Mouse (Mus musculus) liver, embryonic 13.5 days (tissue): ENCODE data around the gene Hnf4a. TPM values are rescaled to one million over a fixed set of nuclear protein-coding genes. Genes with fewer than 3 reads are reported as not detected.
A peak's percentile ranks its signal among the peaks of the same experiment; 100 is the strongest.

ENCODE experiments used
- ATAC-seq: fragments of 200-750 bp; cut with Nextera tagmentation; 2 replicates; pipeline ENCODE4 v1.8.0; 2017; ENCODE audit warnings: low read depth, mild to moderate bottlenecking, moderate number of reproducible peaks, moderate library complexity
- DNase-seq: peaks from one replicate; pipeline ENCODE4 v3.0.0; 2022
- H3K27ac ChIP-seq: fragments of 300-500 bp; sonication (generic); 2 replicates; pipeline ENCODE4 v1.5.1; 2015; ENCODE audit warnings: moderate library complexity, mild to moderate bottlenecking, inconsistent platforms
- H3K27me3 ChIP-seq: fragments of 300-500 bp; sonication (generic); 2 replicates; pipeline ENCODE4 v1.6.1; 2015; ENCODE audit warnings: mild to moderate bottlenecking, inconsistent platforms
- H3K36me3 ChIP-seq: fragments of 300-500 bp; sonication (generic); 2 replicates; pipeline ENCODE4 v1.6.1; 2015; ENCODE audit warnings: mild to moderate bottlenecking, inconsistent platforms
- H3K4me1 ChIP-seq: fragments of 300-500 bp; sonication (generic); replicated peaks from 2 replicates; pipeline ENCODE4 v1.6.1; 2015; ENCODE audit warnings: inconsistent platforms
- H3K4me2 ChIP-seq: fragments of 300-500 bp; sonication (generic); 2 replicates; pipeline ENCODE4 v1.6.1; 2015; ENCODE audit warnings: inconsistent platforms, mild to moderate bottlenecking, moderate library complexity
- H3K4me3 ChIP-seq: fragments of 300-500 bp; sonication (generic); replicated peaks from 2 replicates; pipeline ENCODE4 v1.5.1; 2015; ENCODE audit warnings: mild to moderate bottlenecking, inconsistent platforms
- H3K9ac ChIP-seq: fragments of 300-500 bp; sonication (generic); 2 replicates; pipeline ENCODE4 v1.6.1; 2015; ENCODE audit warnings: mild to moderate bottlenecking, inconsistent platforms
- H3K9me3 ChIP-seq: fragments of 300-500 bp; sonication (generic); replicated peaks from 2 replicates; pipeline ENCODE4 v1.6.1; 2016; ENCODE audit warnings: inconsistent platforms
- WGBS: fragments of 180-500 bp; shearing (Covaris S2); methylation state at CpG from one replicate; pipeline ENCODE4 v1.1.7; 2015; ENCODE audit not compliant: insufficient replicate concordance; 5-methylcytosine and 5-hydroxymethylcytosine counted together
- polyA plus RNA-seq: library from polyadenylated mRNA; unstranded; fragments of >200 nt; fragmentation: Nextera tagmentation; extraction: Ambion mirVana; gene quantifications from 2 replicates; pipeline ENCODE4 v1.2.1, GENCODE M21; 2015

The Hnf4a gene
- polyA plus RNA-seq, 1 experiment from 2014 or later, result 12.3 TPM

- Histone ChIP-seq H3K4me3 (no peak overlapping the region), H3K27ac (peak overlapping the region; percentile 19; the same call in 1 of the 2 replicates), H3K4me1 (peaks cover 50% of the 10 kb centered on the region), H3K4me2 (peak overlapping the region; percentile 26; the same call in 1 of the 2 replicates), H3K27me3 (no peaks in the 10 kb centered on the region), H3K9me3 (no peaks in the 10 kb centered on the region), H3K36me3 (peaks cover 9% of the 10 kb centered on the region; the same call in 1 of the 2 replicates), H3K9ac (no peak overlapping the region; the same call in 1 of the 2 replicates)
- peak; percentile 15 for DNase-seq
- peak; percentile 61 for ATAC-seq
- 9% methylated on average over 8 of the region's 8 CpGs for WGBS
Observed at GRCm38 (mm10) chr2:163552518-163552929, 45.9 kb downstream of the Hnf4a start.

GRCm38 (mm10) chr2:163554425-163554982, 47.9 kb downstream of the Hnf4a start:
- H3K9ac ChIP-seq, result no peak overlapping the region
- H3K27me3 ChIP-seq, result no peaks in the 10 kb centered on the region
- peaks cover 17% of the 10 kb centered on the region; the same call in 1 of the 2 replicates for H3K36me3 ChIP-seq
- H3K9me3 ChIP-seq, result no peaks in the 10 kb centered on the region
- H3K4me3 ChIP-seq, result no peak overlapping the region
- DNase-seq (no peak), ATAC-seq (no peak)
- no peak overlapping the region for H3K4me2 ChIP-seq
- H3K4me1 ChIP-seq, result peaks cover 63% of the 10 kb centered on the region
- WGBS, result 51% methylated on average over 4 of the region's 4 CpGs
- peak overlapping the region; percentile 70 for H3K27ac ChIP-seq

- H3K27ac ChIP-seq, result peak overlapping the region; percentile 70
- peak; percentile 3; the same call in 1 of the 2 replicates for ATAC-seq
Observed at GRCm38 (mm10) chr2:163554996-163555395, 48.4 kb downstream of the Hnf4a start.

GRCm38 (mm10) chr2:163555417-163555816, 48.8 kb downstream of the Hnf4a start:
- no peak for DNase-seq
- Histone ChIP-seq H3K4me1 (peaks cover 63% of the 10 kb centered on the region), H3K27ac (peak overlapping the region; percentile 70), H3K9ac (no peak overlapping the region), H3K4me3 (no peak overlapping the region), H3K27me3 (no peaks in the 10 kb centered on the region), H3K4me2 (no peak overlapping the region), H3K36me3 (peaks cover 17% of the 10 kb centered on the region; the same call in 1 of the 2 replicates), H3K9me3 (no peaks in the 10 kb centered on the region)
- WGBS, result 60% methylated on average over 13 of the region's 13 CpGs
- peak; percentile 57 for ATAC-seq

More at GRCm38 (mm10) chr2:163554996-163555395, 48.4 kb downstream of the Hnf4a start:
- H3K9ac ChIP-seq, result no peak overlapping the region
- H3K4me1 ChIP-seq, result peaks cover 63% of the 10 kb centered on the region
- no peak overlapping the region for H3K4me2 ChIP-seq
- no peak overlapping the region for H3K4me3 ChIP-seq
- peaks cover 17% of the 10 kb centered on the region; the same call in 1 of the 2 replicates for H3K36me3 ChIP-seq
- no peak for DNase-seq
- no peaks in the 10 kb centered on the region for H3K27me3 ChIP-seq
- WGBS, result 70% methylated on average over 6 of the region's 6 CpGs
- no peaks in the 10 kb centered on the region for H3K9me3 ChIP-seq

GRCm38 (mm10) chr2:163558548-163558947, 51.9 kb downstream of the Hnf4a start:
- Histone ChIP-seq H3K9me3 (no peaks in the 10 kb centered on the region), H3K4me1 (peaks cover 38% of the 10 kb centered on the region), H3K4me2 (no peak overlapping the region), H3K4me3 (no peak overlapping the region), H3K9ac (no peak overlapping the region), H3K36me3 (peaks cover 12% of the 10 kb centered on the region; the same call in 1 of the 2 replicates), H3K27me3 (no peaks in the 10 kb centered on the region), H3K27ac (no peak overlapping the region)
- WGBS, result 56% methylated on average over 1 of the region's 1 CpGs
- DNase-seq, result no peak
- no peak for ATAC-seq

GRCm38 (mm10) chr2:163559236-163559635, 52.6 kb downstream of the Hnf4a start:
- H3K27me3 ChIP-seq, result no peaks in the 10 kb centered on the region
- WGBS, result 49% methylated on average over 5 of the region's 5 CpGs
- no peak for DNase-seq
- no peak overlapping the region for H3K27ac ChIP-seq
- no peak for ATAC-seq
- H3K9ac ChIP-seq, result no peak overlapping the region
- no peak overlapping the region for H3K4me3 ChIP-seq
- H3K4me2 ChIP-seq, result no peak overlapping the region
- H3K9me3 ChIP-seq, result no peaks in the 10 kb centered on the region
- peaks cover 15% of the 10 kb centered on the region; the same call in 1 of the 2 replicates for H3K36me3 ChIP-seq
- H3K4me1 ChIP-seq, result peaks cover 34% of the 10 kb centered on the region

- peaks cover 16% of the 10 kb centered on the region; the same call in 1 of the 2 replicates for H3K36me3 ChIP-seq
- H3K27me3 ChIP-seq, result no peaks in the 10 kb centered on the region
- no peak overlapping the region for H3K9ac ChIP-seq
- H3K27ac ChIP-seq, result no peak overlapping the region
- DNase-seq (no peak), ATAC-seq (no peak)
- no peaks in the 10 kb centered on the region for H3K9me3 ChIP-seq
- H3K4me2 ChIP-seq, result no peak overlapping the region
- no peak overlapping the region for H3K4me3 ChIP-seq
- peaks cover 25% of the 10 kb centered on the region for H3K4me1 ChIP-seq
- WGBS, result 56% methylated on average over 3 of the region's 3 CpGs
Observed at GRCm38 (mm10) chr2:163560247-163560646, 53.6 kb downstream of the Hnf4a start.

- Histone ChIP-seq H3K27me3 (no peaks in the 10 kb centered on the region), H3K9me3 (no peaks in the 10 kb centered on the region), H3K27ac (no peak overlapping the region), H3K4me2 (no peak overlapping the region), H3K9ac (no peak overlapping the region), H3K4me1 (peaks cover 20% of the 10 kb centered on the region), H3K36me3 (peaks cover 21% of the 10 kb centered on the region; the same call in 1 of the 2 replicates), H3K4me3 (no peak overlapping the region)
- ATAC-seq (no peak), DNase-seq (no peak)
- WGBS, result 63% methylated on average over 13 of the region's 13 CpGs
Observed at GRCm38 (mm10) chr2:163561258-163561948, 54.8 kb downstream of the Hnf4a start.

GRCm38 (mm10) chr2:163564646-163565045, 58.0 kb downstream of the Hnf4a start:
- H3K4me2 ChIP-seq, result no peak overlapping the region
- H3K36me3 ChIP-seq, result peaks cover 13% of the 10 kb centered on the region; the same call in 1 of the 2 replicates
- H3K9ac ChIP-seq, result no peak overlapping the region
- H3K27me3 ChIP-seq, result no peaks in the 10 kb centered on the region
- H3K4me1 ChIP-seq, result no peaks in the 10 kb centered on the region
- H3K4me3 ChIP-seq, result no peak overlapping the region
- ATAC-seq, result no peak
- no peak for DNase-seq
- no peak overlapping the region for H3K27ac ChIP-seq
- 29% methylated on average over 8 of the region's 8 CpGs for WGBS
- no peaks in the 10 kb centered on the region for H3K9me3 ChIP-seq

GRCm38 (mm10) chr2:163574321-163574720, 67.7 kb downstream of the Hnf4a start:
- no peak overlapping the region for H3K9ac ChIP-seq
- DNase-seq (no peak), ATAC-seq (no peak; the same call in 1 of the 2 replicates)
- no peaks in the 10 kb centered on the region for H3K27me3 ChIP-seq
- peaks cover 7% of the 10 kb centered on the region; the same call in 1 of the 2 replicates for H3K36me3 ChIP-seq
- no peak overlapping the region for H3K27ac ChIP-seq
- H3K4me1 ChIP-seq, result peaks cover 17% of the 10 kb centered on the region
- 50% methylated on average over 3 of the region's 3 CpGs for WGBS
- H3K4me2 ChIP-seq, result no peak overlapping the region
- no peaks in the 10 kb centered on the region for H3K9me3 ChIP-seq
- no peak overlapping the region for H3K4me3 ChIP-seq

- WGBS, result 25% methylated on average over 11 of the region's 11 CpGs
- Histone ChIP-seq H3K27me3 (no peaks in the 10 kb centered on the region), H3K9ac (no peak overlapping the region), H3K27ac (no peak overlapping the region), H3K4me3 (no peak overlapping the region), H3K4me2 (0 out of 2 replicates have a peak overlapping the region, but pooled peaks have one; percentile 9), H3K4me1 (peaks cover 17% of the 10 kb centered on the region), H3K36me3 (peaks cover 3% of the 10 kb centered on the region; the same call in 1 of the 2 replicates), H3K9me3 (no peaks in the 10 kb centered on the region)
- ATAC-seq (0 out of 2 replicates have a peak, but pooled peaks have one; percentile 21), DNase-seq (no peak)
Observed at GRCm38 (mm10) chr2:163575248-163575647, 68.6 kb downstream of the Hnf4a start.
